Mouse (Mus musculus) heart, adult 2 months (tissue): Measurements from ENCODE around the gene Hoxc8.

Experiments
- CTCF ChIP-seq: fragments of 200-600 bp; IDR thresholded peaks from 2 replicates; pipeline ENCODE4 v1.8.1; 2022; ENCODE audit warnings: antibody characterized with exemption, mild to moderate bottlenecking, moderate library complexity
- EP300 ChIP-seq: fragments of 200-500 bp; IDR thresholded peaks from 2 replicates; pipeline ENCODE4 v1.6.1; 2011; ENCODE audit warnings: low read depth, low read length, control low read depth; ENCODE audit not compliant: insufficient read depth
- POLR2A ChIP-seq: fragments of 200-500 bp; IDR thresholded peaks from 2 replicates; pipeline ENCODE4 v1.6.1; 2011; ENCODE audit warnings: mild to moderate bottlenecking, low read depth, low read length, control low read depth; ENCODE audit not compliant: insufficient read depth

- TF ChIP-seq POLR2A, result no peak
- no peak for TF ChIP-seq CTCF
- TF ChIP-seq EP300, result no peak
Observed at GRCm38 (mm10) chr15:103015406-103016166, 25.2 kb downstream of the Hoxc8 start.
